21 mouse cellular contexts compared by ENCODE assay signal in genomic region chr3:65301531-65301930, GRCm38 (mm10).
DNase-seq lines count a peak whose midpoint lies in the region; TF ChIP-seq lines count a peak whose summit lies in the region.
"Had no signal": no experiment of that assay in that cellular context is flagged by ENCODE, and none has a peak within 500 bp of the region (broad histone marks: within the 10 kb centered on the region; RNA-seq: fewer than 3 reads in every experiment).

No protein-coding gene starts in this region.

- TF ChIP-seq POLR2A in cortical plate, adult 2 months (IDR thresholded peaks at IDR 0.05; ENCODE audit: extremely low read depth, insufficient read depth, low read length), result no peak

- no peak overlapping the region for H3K4me3 ChIP-seq in cortical plate, adult 2 months (ENCODE audit: insufficient read depth, low read length)
- H3K4me3 ChIP-seq: heart, embryonic 10.5 days; intestine, embryonic 15.5 days; limb, embryonic 15.5 days; lung, embryonic 15.5 days; megakaryocyte, embryonic 14.5 days; midbrain, embryonic 13.5 days had no signal

- no peaks in the 10 kb centered on the region; the same call in 1 of the 2 replicates for H3K4me1 ChIP-seq in cortical plate, adult 2 months (ENCODE audit: control insufficient read depth, insufficient read depth, low read length)
- H3K4me1 ChIP-seq: intestine, embryonic 15.5 days; limb, embryonic 15.5 days; megakaryocyte, embryonic 14.5 days had no signal

- H3K27ac ChIP-seq in cortical plate, adult 2 months (ENCODE audit: insufficient read depth, low read length), result peak overlapping the region; percentile 45; the same call in 1 of the 2 replicates
- H3K27ac ChIP-seq: heart, embryonic 10.5 days; intestine, embryonic 15.5 days; limb, embryonic 15.5 days; liver, embryonic 14.5 days; lung, embryonic 15.5 days; midbrain, embryonic 13.5 days had no signal

- TF ChIP-seq CTCF in cortical plate, adult 2 months (IDR thresholded peaks at IDR 0.05; ENCODE audit: extremely low read depth, insufficient read depth, low read length), result no peak

- peak; percentile 8 for DNase-seq in gastrocnemius, postnatal 25 days
- no peak for DNase-seq in gastrocnemius, postnatal 10 days
- peak; percentile 82 for DNase-seq in brain, adult 2 months (ENCODE audit: low read depth, low spot score)
- DNase-seq in cerebellum, adult 9-10 months, result peak; percentile 68
- DNase-seq in right cerebral cortex, postnatal 36 days (ENCODE audit: low spot score in 2 of 2), result no peak
- DNase-seq in kidney, adult 8-10 months, result no peak
- DNase-seq: adrenal gland, adult 8-10 months; kidney, adult 9 months; kidney, postnatal 14 days; left cerebral cortex, postnatal 4 days; lung, postnatal 36 days; spleen, adult 18-20 months; thymus, postnatal 25 days had no signal

Comparison
In these comparisons a context has a peak if more than half of its experiments do, and no peak if none do; other contexts are left out.
1. DNase-seq: peak in gastrocnemius, postnatal 25 days (single experiment), brain, adult 2 months (single experiment) and cerebellum, adult 9-10 months (single experiment); none in gastrocnemius, postnatal 10 days (single experiment), right cerebral cortex, postnatal 36 days (0 of 2) and kidney, adult 8-10 months (0 of 2).